Mouse (Mus musculus) heart, embryonic 14.5 days (tissue): ENCODE results near the gene Ddx23. TPM values are rescaled to one million over a fixed set of nuclear protein-coding genes. Genes with fewer than 3 reads are reported as not detected.

ENCODE experiments used
- ATAC-seq: fragments of 200-750 bp; cut with Nextera tagmentation; 2 replicates; pipeline ENCODE4 v1.8.0; 2017; ENCODE audit warnings: low read depth, moderate TSS enrichment; ENCODE audit not compliant: insufficient number of reproducible peaks, insufficient read depth, low FRiP score
- H3K27ac ChIP-seq, 2 experiments: fragments of 200-500 bp in 1 of 2; fragments of 300-500 bp in 1 of 2; sonication (generic) in 1 of 2; replicated peaks in 1 of 2; 2 replicates each; pipeline ENCODE4 v1.5.1; 2012 to 2014; ENCODE audit warnings: low read depth in 2 of 2, low read length in 2 of 2, control low read depth in 1 of 2, mild to moderate bottlenecking in 1 of 2, mixed read lengths in 1 of 2; ENCODE audit not compliant: control insufficient read depth in 1 of 2, insufficient read depth in 1 of 2
- H3K27me3 ChIP-seq: fragments of 300-500 bp; sonication (generic); 2 replicates; pipeline ENCODE4 v1.6.1; 2014; ENCODE audit warnings: mild to moderate bottlenecking, low read length, control low read depth; ENCODE audit not compliant: control insufficient read depth, insufficient read depth
- H3K36me3 ChIP-seq: fragments of 300-500 bp; sonication (generic); 2 replicates; pipeline ENCODE4 v1.6.1; 2014; ENCODE audit warnings: mild to moderate bottlenecking, control low read depth, low read length, mixed read lengths; ENCODE audit not compliant: control insufficient read depth, insufficient read depth
- H3K4me1 ChIP-seq, 2 experiments: fragments of 200-500 bp in 1 of 2; fragments of 300-500 bp in 1 of 2; sonication (generic) in 1 of 2; 2 replicates each; pipeline ENCODE4 v1.6.1; 2012 to 2014; ENCODE audit warnings: low read length in 2 of 2, control low read depth in 1 of 2, mixed read lengths in 1 of 2; ENCODE audit not compliant: control insufficient read depth in 2 of 2, insufficient read depth in 2 of 2
- H3K4me2 ChIP-seq: fragments of 300-500 bp; sonication (generic); 2 replicates; pipeline ENCODE4 v1.6.1; 2014; ENCODE audit warnings: mild to moderate bottlenecking, low read length
- H3K4me3 ChIP-seq, 2 experiments: fragments of 200-500 bp in 1 of 2; fragments of 300-500 bp in 1 of 2; sonication (generic) in 1 of 2; 2 replicates each; pipeline ENCODE4 v1.5.1; 2012 to 2014; ENCODE audit warnings: low read length in 2 of 2, mild to moderate bottlenecking in 2 of 2, control low read depth in 1 of 2, low read depth in 1 of 2, moderate library complexity in 1 of 2; ENCODE audit not compliant: control insufficient read depth in 1 of 2, insufficient read depth in 1 of 2
- H3K9ac ChIP-seq: fragments of 300-500 bp; sonication (generic); 2 replicates; pipeline ENCODE4 v1.6.1; 2014; ENCODE audit warnings: mild to moderate bottlenecking, low read length
- H3K9me3 ChIP-seq: fragments of 300-500 bp; sonication (generic); 2 replicates; pipeline ENCODE4 v1.6.1; 2016; ENCODE audit warnings: low read length, control low read depth; ENCODE audit not compliant: control insufficient read depth
- WGBS: fragments of 180-500 bp; shearing (Covaris S2); extraction: QIAGEN DNeasy Blood & Tissue Kit; methylation state at CpG from one replicate; pipeline ENCODE4 v1.1.7; 2014; 5-methylcytosine and 5-hydroxymethylcytosine counted together
- polyA plus RNA-seq: library from polyadenylated mRNA; unstranded; fragments of >200 nt; fragmentation: Nextera tagmentation; extraction: Ambion mirVana; gene quantifications from 2 replicates; pipeline ENCODE4 v1.2.1, GENCODE M21; 2014

The Ddx23 gene
- polyA plus RNA-seq, 1 experiment from 2014 or later = 16.9 TPM

GRCm38 (mm10) chr15:98673732-98674131, 11.0 kb upstream of the Ddx23 start:
- H3K4me3 ChIP-seq = no peak overlapping the region
- H3K36me3 ChIP-seq = no peaks in the 10 kb centered on the region
- no peak for ATAC-seq

DNA sequence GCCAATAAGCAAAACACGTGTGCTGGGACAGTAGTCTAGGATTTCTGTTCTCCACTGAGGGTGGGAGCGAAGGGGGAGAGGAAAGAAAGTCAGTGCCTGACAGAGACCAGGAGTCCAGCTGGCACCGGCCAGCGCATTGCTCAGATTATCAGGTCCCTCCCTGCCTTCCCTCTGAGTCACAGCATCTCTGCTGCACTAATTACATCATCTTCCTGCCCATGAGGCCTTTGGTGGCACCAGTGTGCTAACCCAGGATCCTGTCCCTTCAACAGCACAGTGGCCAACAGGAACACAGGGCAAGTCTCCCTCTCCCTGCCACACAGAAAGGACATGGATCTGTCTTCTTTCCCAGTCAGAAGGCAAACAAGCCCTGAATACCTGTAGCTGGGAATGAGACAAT, 9.9 kb upstream of the Ddx23 start:
- ATAC-seq = peak; percentile 66
- H3K4me2 ChIP-seq = no peak overlapping the region
- H3K36me3 ChIP-seq = no peaks in the 10 kb centered on the region
- peaks cover 19 to 25% of the 10 kb centered on the region in 2 experiments for H3K4me1 ChIP-seq
- peak overlapping the region in 1 of 2 experiments; percentile 62; a peak in 2 of 4 replicates for H3K27ac ChIP-seq
- WGBS = 19% methylated on average over 4 of the region's 4 CpGs
- no peak overlapping the region for H3K9ac ChIP-seq
- H3K4me3 ChIP-seq = no peak overlapping the region
- no peaks in the 10 kb centered on the region for H3K9me3 ChIP-seq
- H3K27me3 ChIP-seq = peaks cover 27% of the 10 kb centered on the region

More at GRCm38 (mm10) chr15:98673732-98674131, 11.0 kb upstream of the Ddx23 start:
- no peak overlapping the region for H3K4me2 ChIP-seq
- no peaks in the 10 kb centered on the region for H3K9me3 ChIP-seq
- WGBS = 64% methylated on average over 7 of the region's 7 CpGs
- H3K27me3 ChIP-seq = peaks cover 32% of the 10 kb centered on the region
- no peak overlapping the region for H3K27ac ChIP-seq
- H3K9ac ChIP-seq = no peak overlapping the region
- peaks cover 19 to 25% of the 10 kb centered on the region in 2 experiments for H3K4me1 ChIP-seq

- WGBS = 66% methylated on average over 11 of the region's 11 CpGs
- H3K27me3 ChIP-seq = no peaks in the 10 kb centered on the region
- peaks cover 7% of the 10 kb centered on the region; the same call in 1 of the 2 replicates for H3K36me3 ChIP-seq
- no peak overlapping the region for H3K27ac ChIP-seq
- no peak overlapping the region for H3K9ac ChIP-seq
- ATAC-seq = no peak
- H3K9me3 ChIP-seq = no peaks in the 10 kb centered on the region
- no peak overlapping the region for H3K4me2 ChIP-seq
- H3K4me1 ChIP-seq = peaks cover 0 to 15% of the 10 kb centered on the region in 2 experiments; a peak in 2 of 4 replicates
- H3K4me3 ChIP-seq = no peak overlapping the region
Observed at GRCm38 (mm10) chr15:98664042-98664907, 1.6 kb upstream of the Ddx23 start.

- Histone ChIP-seq H3K9me3 (no peaks in the 10 kb centered on the region), H3K4me3 (peak overlapping the region; percentile 68 to 89), H3K27me3 (no peaks in the 10 kb centered on the region), H3K4me2 (peak overlapping the region; percentile 90), H3K36me3 (peaks cover 28% of the 10 kb centered on the region), H3K9ac (peak overlapping the region; percentile 95), H3K27ac (peak overlapping the region; percentile 78 to 90), H3K4me1 (peaks cover 0 to 15% of the 10 kb centered on the region in 2 experiments; a peak in 2 of 4 replicates)
- 1% methylated on average over 14 of the region's 14 CpGs for WGBS
- ATAC-seq = no peak
Observed at GRCm38 (mm10) chr15:98662198-98662566, 512 bp downstream of the Ddx23 start.

- H3K4me1 ChIP-seq = peaks cover 0 to 11% of the 10 kb centered on the region in 2 experiments; a peak in 2 of 4 replicates
- WGBS = 85% methylated on average over 15 of the region's 15 CpGs
- H3K27ac ChIP-seq = no peak overlapping the region
- no peak overlapping the region for H3K9ac ChIP-seq
- H3K9me3 ChIP-seq = no peaks in the 10 kb centered on the region
- no peak overlapping the region for H3K4me3 ChIP-seq
- no peak overlapping the region for H3K4me2 ChIP-seq
- no peaks in the 10 kb centered on the region for H3K27me3 ChIP-seq
- peaks cover 78% of the 10 kb centered on the region for H3K36me3 ChIP-seq
- ATAC-seq = no peak
Observed at GRCm38 (mm10) chr15:98656982-98657751, 5.5 kb downstream of the Ddx23 start.

DNA sequence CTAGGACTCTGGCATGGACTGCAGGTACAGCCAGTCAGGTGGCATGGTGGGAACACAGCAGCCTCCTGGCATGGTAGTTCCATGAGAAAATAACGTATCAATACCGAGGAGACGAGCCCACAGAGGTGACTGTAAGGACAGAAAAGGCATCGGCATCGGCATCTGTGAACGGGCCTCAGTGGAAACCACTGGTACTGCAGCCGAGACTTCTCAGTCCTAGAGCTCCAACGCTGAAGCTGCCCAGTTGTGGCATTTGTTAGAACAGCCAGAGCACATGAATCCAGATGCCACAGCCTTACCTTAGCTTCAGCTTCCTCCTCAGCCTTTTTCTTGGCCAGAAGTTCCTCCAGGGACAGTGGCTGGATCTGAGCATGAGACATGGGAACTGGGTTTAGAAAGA, 10.5 kb downstream of the Ddx23 start:
- 90% methylated on average over 8 of the region's 8 CpGs for WGBS
- Histone ChIP-seq H3K27ac (no peak overlapping the region), H3K27me3 (no peaks in the 10 kb centered on the region), H3K36me3 (peaks cover 100% of the 10 kb centered on the region), H3K4me2 (no peak overlapping the region), H3K9ac (no peak overlapping the region), H3K4me3 (no peak overlapping the region), H3K9me3 (no peaks in the 10 kb centered on the region), H3K4me1 (no peaks in the 10 kb centered on the region)
- ATAC-seq = no peak

- H3K36me3 ChIP-seq = peaks cover 100% of the 10 kb centered on the region
- H3K27ac ChIP-seq = no peak overlapping the region
- no peaks in the 10 kb centered on the region for H3K9me3 ChIP-seq
- H3K4me1 ChIP-seq = no peaks in the 10 kb centered on the region
- 91% methylated on average over 15 of the region's 15 CpGs for WGBS
- H3K4me2 ChIP-seq = no peak overlapping the region
- no peak for ATAC-seq
- H3K9ac ChIP-seq = no peak overlapping the region
- no peaks in the 10 kb centered on the region for H3K27me3 ChIP-seq
- no peak overlapping the region for H3K4me3 ChIP-seq
Observed at GRCm38 (mm10) chr15:98651431-98651830, 11.3 kb downstream of the Ddx23 start.
